Mouse (Mus musculus): ENCODE data around the gene Car4. TPM values are rescaled to one million over a fixed set of nuclear protein-coding genes. Genes with fewer than 3 reads are reported as not detected.

The Car4 gene
- polyA plus RNA-seq, 1 experiment from 2014 or later, result 0.48 TPM

- no peak overlapping the region for H3K27ac ChIP-seq (ENCODE audit: low read length)
- no peak overlapping the region for H3K4me3 ChIP-seq (ENCODE audit: low read depth, low read length)
- no peak overlapping the region for H3K9ac ChIP-seq (replicated peaks; ENCODE audit: low read depth, low read length)
- H3K4me1 ChIP-seq (ENCODE audit: control insufficient read depth, insufficient read depth, low read length), result no peaks in the 10 kb centered on the region
- peaks cover 7% of the 10 kb centered on the region; the same call in 1 of the 2 replicates for H3K36me3 ChIP-seq (ENCODE audit: control insufficient read depth, insufficient read depth, low read length)
- WGBS, result 91% methylated on average over 3 of the region's 3 CpGs
- no peak overlapping the region for H3K4me2 ChIP-seq (replicated peaks; ENCODE audit: low read depth, low read length)
- H3K27me3 ChIP-seq (ENCODE audit: control insufficient read depth, insufficient read depth, low read length), result no peaks in the 10 kb centered on the region
- no peaks in the 10 kb centered on the region for H3K9me3 ChIP-seq (ENCODE audit: control insufficient read depth, low read depth, low read length)
- no peak for ATAC-seq (ENCODE audit: insufficient number of reproducible peaks, insufficient read depth, low FRiP score, low read depth)
Measured at GRCm38 (mm10) chr11:84988341-84988919, 30.8 kb downstream of the Car4 start.

- Histone ChIP-seq H3K4me2 (replicated peaks; ENCODE audit: low read depth, low read length) (no peak overlapping the region), H3K36me3 (ENCODE audit: control insufficient read depth, insufficient read depth, low read length) (peaks cover 7% of the 10 kb centered on the region), H3K27me3 (ENCODE audit: control insufficient read depth, insufficient read depth, low read length) (no peaks in the 10 kb centered on the region), H3K4me1 (ENCODE audit: control insufficient read depth, insufficient read depth, low read length) (no peaks in the 10 kb centered on the region), H3K9ac (replicated peaks; ENCODE audit: low read depth, low read length) (no peak overlapping the region), H3K9me3 (ENCODE audit: control insufficient read depth, low read depth, low read length) (no peaks in the 10 kb centered on the region), H3K27ac (ENCODE audit: low read length) (no peak overlapping the region), H3K4me3 (ENCODE audit: low read depth, low read length) (no peak overlapping the region)
- WGBS, result 95% methylated on average over 1 of the region's 1 CpGs
- no peak for ATAC-seq (ENCODE audit: insufficient number of reproducible peaks, insufficient read depth, low FRiP score, low read depth)
Measured at GRCm38 (mm10) chr11:84992996-84993395, 35.4 kb downstream of the Car4 start.

- 86% methylated on average over 1 of the region's 1 CpGs for WGBS
- no peak overlapping the region for H3K4me2 ChIP-seq (replicated peaks; ENCODE audit: low read depth, low read length)
- no peaks in the 10 kb centered on the region for H3K9me3 ChIP-seq (ENCODE audit: control insufficient read depth, low read depth, low read length)
- H3K9ac ChIP-seq (replicated peaks; ENCODE audit: low read depth, low read length), result no peak overlapping the region
- H3K36me3 ChIP-seq (ENCODE audit: control insufficient read depth, insufficient read depth, low read length), result peaks cover 7% of the 10 kb centered on the region
- H3K27ac ChIP-seq (ENCODE audit: low read length), result no peak overlapping the region
- no peaks in the 10 kb centered on the region for H3K27me3 ChIP-seq (ENCODE audit: control insufficient read depth, insufficient read depth, low read length)
- no peak overlapping the region for H3K4me3 ChIP-seq (ENCODE audit: low read depth, low read length)
- ATAC-seq (ENCODE audit: insufficient number of reproducible peaks, insufficient read depth, low FRiP score, low read depth), result no peak
- H3K4me1 ChIP-seq (ENCODE audit: control insufficient read depth, insufficient read depth, low read length), result no peaks in the 10 kb centered on the region
Measured at GRCm38 (mm10) chr11:84995241-84995640, 37.7 kb downstream of the Car4 start.

- Histone ChIP-seq H3K27ac (ENCODE audit: low read length) (no peak overlapping the region), H3K27me3 (ENCODE audit: control insufficient read depth, insufficient read depth, low read length) (no peaks in the 10 kb centered on the region), H3K9me3 (ENCODE audit: control insufficient read depth, low read depth, low read length) (no peaks in the 10 kb centered on the region), H3K4me3 (ENCODE audit: low read depth, low read length) (no peak overlapping the region), H3K9ac (replicated peaks; ENCODE audit: low read depth, low read length) (no peak overlapping the region), H3K36me3 (ENCODE audit: control insufficient read depth, insufficient read depth, low read length) (peaks cover 11% of the 10 kb centered on the region), H3K4me2 (replicated peaks; ENCODE audit: low read depth, low read length) (no peak overlapping the region), H3K4me1 (ENCODE audit: control insufficient read depth, insufficient read depth, low read length) (no peaks in the 10 kb centered on the region)
- WGBS, result 87% methylated on average over 3 of the region's 3 CpGs
- ATAC-seq (ENCODE audit: insufficient number of reproducible peaks, insufficient read depth, low FRiP score, low read depth), result no peak
Measured at GRCm38 (mm10) chr11:85003566-85003965, 46.0 kb downstream of the Car4 start.

- Histone ChIP-seq H3K9me3 (ENCODE audit: control insufficient read depth, low read depth, low read length) (no peaks in the 10 kb centered on the region), H3K36me3 (ENCODE audit: control insufficient read depth, insufficient read depth, low read length) (peaks cover 10% of the 10 kb centered on the region; the same call in 1 of the 2 replicates), H3K27ac (ENCODE audit: low read length) (no peak overlapping the region), H3K4me2 (replicated peaks; ENCODE audit: low read depth, low read length) (no peak overlapping the region), H3K4me3 (ENCODE audit: low read depth, low read length) (no peak overlapping the region), H3K27me3 (ENCODE audit: control insufficient read depth, insufficient read depth, low read length) (no peaks in the 10 kb centered on the region), H3K9ac (replicated peaks; ENCODE audit: low read depth, low read length) (no peak overlapping the region), H3K4me1 (ENCODE audit: control insufficient read depth, insufficient read depth, low read length) (no peaks in the 10 kb centered on the region)
- ATAC-seq (ENCODE audit: insufficient number of reproducible peaks, insufficient read depth, low FRiP score, low read depth), result no peak
Measured at GRCm38 (mm10) chr11:85013121-85013520, 55.5 kb downstream of the Car4 start.

Other genes with a start within 250 kb of the Car4 start
- gene Mrm1, start 138.3 kb upstream of the Car4 start, polyA plus RNA-seq (2014; fragmentation: Nextera tagmentation; extraction: Ambion mirVana), result 11.0 and 11.3 TPM in 2 replicates
- 11.7 and 12.9 TPM in 2 replicates for gene Dhrs11, start 128.8 kb upstream of the Car4 start, polyA plus RNA-seq (2014; fragmentation: Nextera tagmentation; extraction: Ambion mirVana)
- gene Ggnbp2, start 87.0 kb upstream of the Car4 start, polyA plus RNA-seq (2014; fragmentation: Nextera tagmentation; extraction: Ambion mirVana), result 68.0 and 69.6 TPM in 2 replicates
- 9.3 and 9.4 TPM in 2 replicates for gene Myo19, start 77.6 kb upstream of the Car4 start, polyA plus RNA-seq (2014; fragmentation: Nextera tagmentation; extraction: Ambion mirVana)
- gene Pigw, start 77.5 kb upstream of the Car4 start, polyA plus RNA-seq (2014; fragmentation: Nextera tagmentation; extraction: Ambion mirVana), result 3.0 and 4.2 TPM in 2 replicates
- 54.9 and 64.3 TPM in 2 replicates for gene Znhit3, start 41.4 kb upstream of the Car4 start, polyA plus RNA-seq (2014; fragmentation: Nextera tagmentation; extraction: Ambion mirVana)
- 7.1 and 9.7 TPM in 2 replicates for gene Usp32, start 182.4 kb downstream of the Car4 start, polyA plus RNA-seq (2014; fragmentation: Nextera tagmentation; extraction: Ambion mirVana)
- 0.53 TPM in 1 of 2 replicates, not detected in the other for gene 1700125H20Rik, start 212.6 kb downstream of the Car4 start, polyA plus RNA-seq (2014; fragmentation: Nextera tagmentation; extraction: Ambion mirVana)

All from stomach, embryonic 14.5 days (tissue).